Mouse (Mus musculus) neural tube, embryonic 14.5 days (tissue): ENCODE data around the gene Mbnl3. TPM values are rescaled to one million over a fixed set of nuclear protein-coding genes. Genes with fewer than 3 reads are reported as not detected.

Experiments
- ATAC-seq: fragments of 200-750 bp; cut with Nextera tagmentation; 2 replicates; pipeline ENCODE4 v1.8.0; 2017; ENCODE audit warnings: low read depth, mild to moderate bottlenecking, moderate TSS enrichment, moderate library complexity
- H3K27ac ChIP-seq: fragments of 300-500 bp; sonication (generic); 2 replicates; pipeline ENCODE4 v1.5.1; 2014; ENCODE audit warnings: low read depth, mild to moderate bottlenecking, control low read depth, low read length, moderate library complexity, mixed read lengths
- H3K27me3 ChIP-seq: fragments of 300-500 bp; sonication (generic); 2 replicates; pipeline ENCODE4 v1.6.1; 2014; ENCODE audit warnings: low read length; ENCODE audit not compliant: control insufficient read depth, insufficient read depth
- H3K36me3 ChIP-seq: fragments of 300-500 bp; sonication (generic); 2 replicates; pipeline ENCODE4 v1.6.1; 2014; ENCODE audit warnings: low read length, mixed read lengths; ENCODE audit not compliant: control insufficient read depth, insufficient read depth
- H3K4me1 ChIP-seq: fragments of 300-500 bp; sonication (generic); 2 replicates; pipeline ENCODE4 v1.6.1; 2014; ENCODE audit warnings: low read length; ENCODE audit not compliant: control insufficient read depth, insufficient read depth
- H3K4me2 ChIP-seq: fragments of 300-500 bp; sonication (generic); 2 replicates; pipeline ENCODE4 v1.6.1; 2014; ENCODE audit warnings: mild to moderate bottlenecking, low read depth, low read length, control low read depth
- H3K4me3 ChIP-seq: fragments of 300-500 bp; sonication (generic); 2 replicates; pipeline ENCODE4 v1.5.1; 2014; ENCODE audit warnings: low read depth, low read length, control low read depth, mixed read lengths
- H3K9ac ChIP-seq: fragments of 300-500 bp; sonication (generic); replicated peaks from 2 replicates; pipeline ENCODE4 v1.6.1; 2014; ENCODE audit warnings: low read depth, mild to moderate bottlenecking, control low read depth, low read length, mixed read lengths
- H3K9me3 ChIP-seq: fragments of 300-500 bp; sonication (generic); 2 replicates; pipeline ENCODE4 v1.6.1; 2016; ENCODE audit warnings: low read length; ENCODE audit not compliant: control insufficient read depth
- WGBS: fragments of 180-500 bp; shearing (Covaris S2); extraction: QIAGEN DNeasy Blood & Tissue Kit; methylation state at CpG from one replicate; pipeline ENCODE4 v1.1.7; 2014; 5-methylcytosine and 5-hydroxymethylcytosine counted together
- polyA plus RNA-seq: library from polyadenylated mRNA; unstranded; fragments of >200 nt; fragmentation: Nextera tagmentation; extraction: Ambion mirVana; gene quantifications from 2 replicates; pipeline ENCODE4 v1.2.1, GENCODE M21; 2014

Gene Mbnl3
- polyA plus RNA-seq, 1 experiment from 2014 or later = 0.16 TPM

- H3K36me3 ChIP-seq = no peaks in the 10 kb centered on the region
- no peak overlapping the region for H3K27ac ChIP-seq
- H3K4me3 ChIP-seq = no peak overlapping the region
- H3K9ac ChIP-seq = no peak overlapping the region
- no peaks in the 10 kb centered on the region for H3K4me1 ChIP-seq
- H3K27me3 ChIP-seq = no peaks in the 10 kb centered on the region
- no peaks in the 10 kb centered on the region for H3K9me3 ChIP-seq
- over 99% methylated on average over 3 of the region's 3 CpGs for WGBS
- no peak for ATAC-seq
- H3K4me2 ChIP-seq = no peak overlapping the region
These were observed 38.4 kb downstream of the Mbnl3 start for GRCm38 (mm10) chrX:51167976-51168375.

GRCm38 (mm10) chrX:51164766-51165165 lies 41.6 kb downstream of the Mbnl3 start:
- Histone ChIP-seq H3K4me1 (no peaks in the 10 kb centered on the region), H3K4me3 (no peak overlapping the region), H3K9me3 (no peaks in the 10 kb centered on the region), H3K27ac (no peak overlapping the region), H3K27me3 (no peaks in the 10 kb centered on the region), H3K9ac (no peak overlapping the region), H3K36me3 (no peaks in the 10 kb centered on the region), H3K4me2 (no peak overlapping the region)
- ATAC-seq = no peak
- 79% methylated on average over 5 of the region's 5 CpGs for WGBS

- no peaks in the 10 kb centered on the region for H3K27me3 ChIP-seq
- H3K27ac ChIP-seq = no peak overlapping the region
- WGBS = 64% methylated on average over 4 of the region's 4 CpGs
- no peaks in the 10 kb centered on the region for H3K4me1 ChIP-seq
- H3K4me3 ChIP-seq = no peak overlapping the region
- no peaks in the 10 kb centered on the region for H3K9me3 ChIP-seq
- no peak overlapping the region for H3K9ac ChIP-seq
- H3K36me3 ChIP-seq = no peaks in the 10 kb centered on the region
- no peak overlapping the region for H3K4me2 ChIP-seq
- ATAC-seq = no peak
These were observed 57.9 kb downstream of the Mbnl3 start for GRCm38 (mm10) chrX:51148436-51148835.

GRCm38 (mm10) chrX:51146351-51146750 lies 60.0 kb downstream of the Mbnl3 start:
- ATAC-seq = no peak
- no peak overlapping the region for H3K4me3 ChIP-seq
- no peaks in the 10 kb centered on the region for H3K4me1 ChIP-seq
- no peaks in the 10 kb centered on the region for H3K9me3 ChIP-seq
- no peak overlapping the region for H3K9ac ChIP-seq
- H3K27ac ChIP-seq = no peak overlapping the region
- no peaks in the 10 kb centered on the region for H3K27me3 ChIP-seq
- H3K4me2 ChIP-seq = no peak overlapping the region
- WGBS = 31% methylated on average over 4 of the region's 4 CpGs
- no peaks in the 10 kb centered on the region for H3K36me3 ChIP-seq

- no peaks in the 10 kb centered on the region for H3K4me1 ChIP-seq
- H3K27ac ChIP-seq = no peak overlapping the region
- no peak overlapping the region for H3K4me2 ChIP-seq
- no peak for ATAC-seq
- H3K36me3 ChIP-seq = no peaks in the 10 kb centered on the region
- H3K9me3 ChIP-seq = no peaks in the 10 kb centered on the region
- 75% methylated on average over 3 of the region's 3 CpGs for WGBS
- H3K9ac ChIP-seq = no peak overlapping the region
- H3K27me3 ChIP-seq = no peaks in the 10 kb centered on the region
- no peak overlapping the region for H3K4me3 ChIP-seq
These were observed 66.3 kb downstream of the Mbnl3 start for GRCm38 (mm10) chrX:51140055-51140454.

GRCm38 (mm10) chrX:51131325-51131724 lies 75.0 kb downstream of the Mbnl3 start:
- Histone ChIP-seq H3K9ac (no peak overlapping the region), H3K36me3 (no peaks in the 10 kb centered on the region), H3K27ac (no peak overlapping the region), H3K27me3 (no peaks in the 10 kb centered on the region), H3K4me2 (no peak overlapping the region), H3K4me3 (no peak overlapping the region), H3K4me1 (no peaks in the 10 kb centered on the region), H3K9me3 (no peaks in the 10 kb centered on the region)
- WGBS = 84% methylated on average over 3 of the region's 3 CpGs
- ATAC-seq = no peak

- Histone ChIP-seq H3K9ac (no peak overlapping the region), H3K36me3 (no peaks in the 10 kb centered on the region), H3K4me1 (no peaks in the 10 kb centered on the region), H3K27ac (no peak overlapping the region), H3K27me3 (no peaks in the 10 kb centered on the region), H3K4me2 (no peak overlapping the region), H3K4me3 (no peak overlapping the region), H3K9me3 (no peaks in the 10 kb centered on the region)
- WGBS = 72% methylated on average over 4 of the region's 4 CpGs
- no peak for ATAC-seq
These were observed 103.6 kb downstream of the Mbnl3 start for GRCm38 (mm10) chrX:51102748-51103147.

- Histone ChIP-seq H3K27ac (no peak overlapping the region), H3K9me3 (no peaks in the 10 kb centered on the region), H3K4me3 (no peak overlapping the region), H3K4me2 (no peak overlapping the region), H3K27me3 (no peaks in the 10 kb centered on the region), H3K9ac (no peak overlapping the region), H3K36me3 (no peaks in the 10 kb centered on the region), H3K4me1 (no peaks in the 10 kb centered on the region)
- ATAC-seq = no peak
- 74% methylated on average over 6 of the region's 6 CpGs for WGBS
These were observed 121.4 kb downstream of the Mbnl3 start for GRCm38 (mm10) chrX:51084972-51085371.

- WGBS = 75% methylated on average over 1 of the region's 1 CpGs
- Histone ChIP-seq H3K27ac (no peak overlapping the region), H3K9me3 (no peaks in the 10 kb centered on the region), H3K27me3 (no peaks in the 10 kb centered on the region), H3K9ac (no peak overlapping the region), H3K4me1 (no peaks in the 10 kb centered on the region), H3K4me3 (no peak overlapping the region), H3K36me3 (no peaks in the 10 kb centered on the region), H3K4me2 (no peak overlapping the region)
- ATAC-seq = no peak
These were observed 122.1 kb downstream of the Mbnl3 start for GRCm38 (mm10) chrX:51084211-51084610.

- H3K36me3 ChIP-seq = no peaks in the 10 kb centered on the region
- no peaks in the 10 kb centered on the region for H3K9me3 ChIP-seq
- WGBS = 27% methylated on average over 3 of the region's 3 CpGs
- no peaks in the 10 kb centered on the region for H3K27me3 ChIP-seq
- H3K4me3 ChIP-seq = no peak overlapping the region
- ATAC-seq = no peak
- no peaks in the 10 kb centered on the region for H3K4me1 ChIP-seq
- H3K4me2 ChIP-seq = no peak overlapping the region
- no peak overlapping the region for H3K9ac ChIP-seq
- no peak overlapping the region for H3K27ac ChIP-seq
These were observed 129.6 kb downstream of the Mbnl3 start for GRCm38 (mm10) chrX:51076744-51077143.
